Mouse (Mus musculus): ENCODE data around the gene Tmem164.

- no peak for TF ChIP-seq CTCF (IDR thresholded peaks at IDR 0.05; ENCODE audit: borderline replicate concordance, extremely low read depth, insufficient read depth, insufficient read length)
- no peak for TF ChIP-seq POLR2A (IDR thresholded peaks at IDR 0.05; ENCODE audit: borderline replicate concordance, extremely low read depth, insufficient read depth, insufficient read length, poor library complexity, severe bottlenecking)
Observed at GRCm38 (mm10) chrX:142806126-142806525, 124.9 kb downstream of the Tmem164 start.
